Mouse (Mus musculus): ENCODE measurements around the gene Rnf220. TPM values are rescaled to one million over a fixed set of nuclear protein-coding genes. Genes with fewer than 3 reads are reported as not detected.

Gene Rnf220
- total and polyA plus RNA-seq, 3 experiments, result 64.4 to 117 (median 86.8) TPM

DNA sequence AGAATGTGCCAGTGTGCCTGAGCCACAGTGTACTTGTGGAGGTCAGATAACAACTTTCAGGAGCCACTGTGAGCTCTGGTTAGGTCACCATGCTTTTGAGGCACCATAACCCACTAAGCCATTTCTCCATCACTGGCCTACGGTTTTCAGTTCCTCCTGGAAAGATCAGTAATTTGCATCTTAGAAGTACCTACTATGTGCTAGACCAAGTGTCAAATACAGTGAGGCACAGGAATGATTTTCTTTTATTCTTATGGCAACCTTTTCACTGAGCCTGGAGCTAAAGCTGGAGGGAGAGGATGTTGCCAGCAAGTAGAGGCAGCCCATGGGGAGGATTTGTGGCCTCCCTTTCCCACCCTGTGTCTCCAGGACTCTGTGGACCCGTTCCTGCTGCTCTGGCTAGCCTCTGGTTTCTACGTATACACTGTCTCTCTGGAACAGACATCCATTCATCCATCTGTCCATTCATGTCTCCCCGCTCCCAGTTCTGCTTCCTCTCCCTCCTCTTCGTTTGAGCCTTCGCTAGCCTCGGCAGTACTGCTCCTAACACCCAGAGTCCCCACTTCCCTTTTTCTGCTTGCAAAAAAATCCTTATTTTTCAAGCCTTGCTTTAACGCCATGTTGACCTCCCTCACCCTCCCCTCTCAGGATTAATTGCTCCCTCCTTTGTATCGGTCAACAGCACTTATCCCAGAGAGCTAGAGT is 38.8 kb upstream of the Rnf220 start:
- Histone ChIP-seq H3K4me1 (ENCODE audit: control insufficient read depth in 1 of 2, insufficient read depth in 2 of 2) (peaks cover 5 to 31% of the 10 kb centered on the region in 2 experiments), H3K4me2 (ENCODE audit: insufficient read depth, low read depth, poor library complexity, severe bottlenecking) (no peak overlapping the region), H3K36me3 (replicated peaks in 1 of 2; ENCODE audit: control insufficient read depth in 1 of 2, insufficient read depth in 1 of 2, low read length in 1 of 2) (no peaks in the 10 kb centered on the region), H3K9ac (ENCODE audit: insufficient read depth, low read depth) (no peak overlapping the region), H3K27me3 (replicated peaks) (no peaks in the 10 kb centered on the region), H3K79me2 (replicated peaks; ENCODE audit: control insufficient read depth, extremely low read depth, insufficient read depth, poor library complexity, severe bottlenecking) (no peaks in the 10 kb centered on the region), H3K4me3 (replicated peaks in 1 of 3; ENCODE audit: low read depth in 2 of 3, low read length in 2 of 3, poor library complexity in 1 of 3) (no peak overlapping the region), H3K9me3 (replicated peaks; ENCODE audit: low read length) (no peaks in the 10 kb centered on the region), H3K27ac (ENCODE audit: insufficient read depth, low read depth) (no peak overlapping the region)
- no peak for TF ChIP-seq ZNF384 (IDR thresholded peaks at IDR 0.05; ENCODE audit: low read depth, low read length)
- peak; percentile 71 for TF ChIP-seq EP300 (IDR thresholded peaks at IDR 0.05; ENCODE audit: low read length)
- no peak for TF ChIP-seq ZMIZ1 (IDR thresholded peaks at IDR 0.05; ENCODE audit: low read depth, low read length)
- TF ChIP-seq E2F4 (IDR thresholded peaks at IDR 0.05; ENCODE audit: insufficient replicate concordance, low read depth, low read length), result no peak
- peak; percentile 96 for TF ChIP-seq ZKSCAN1 (IDR thresholded peaks at IDR 0.05; ENCODE audit: borderline replicate concordance, low read depth, low read length)
- no peak for TF ChIP-seq CHD2 (IDR thresholded peaks at IDR 0.05; ENCODE audit: low read length)
- TF ChIP-seq MAX (IDR thresholded peaks at IDR 0.05; ENCODE audit: low read length), result no peak
- TF ChIP-seq MEF2A (IDR thresholded peaks at IDR 0.05; ENCODE audit: borderline replicate concordance, low read depth, low read length), result no peak
- peak; percentile 44 for TF ChIP-seq IRF4 (IDR thresholded peaks at IDR 0.05; ENCODE audit: low read depth, low read length)
- TF ChIP-seq NELFE (IDR thresholded peaks at IDR 0.05; ENCODE audit: low read depth, low read length), result no peak
- peak; percentile 34 for DNase-seq (ENCODE audit: extremely low read depth)
- dilution Hi-C loops (cut with MboI; ENCODE audit: extremely low pct_ligation_motif_present, extremely low pct_unique_long_range_greater_than_20kb, low sequenced_read_pairs) (no loop called here), in situ Hi-C loops (cut with MboI; ENCODE audit: low pct_ligation_motif_present, low pct_unique_long_range_greater_than_20kb, low sequenced_read_pairs) (no loop called here)

DNA sequence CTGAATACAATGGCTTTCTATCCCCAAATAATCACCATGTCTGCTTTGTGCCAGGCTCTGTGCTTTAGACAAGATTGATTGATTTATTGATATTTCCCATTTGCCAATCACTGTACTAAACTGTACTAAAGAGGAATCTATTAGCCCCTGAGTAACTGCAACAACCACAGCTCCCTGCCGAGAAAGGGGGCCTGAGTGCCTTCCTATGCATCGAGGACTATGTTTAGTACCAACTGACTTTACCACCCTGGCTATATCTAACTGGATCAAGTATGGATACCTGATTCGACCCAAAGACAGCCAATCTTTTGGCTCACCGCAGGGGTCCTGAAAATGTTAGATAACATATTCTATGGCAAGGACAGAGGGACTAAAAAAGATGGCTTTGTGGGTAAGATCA is 33.0 kb upstream of the Rnf220 start:
- H3K79me2 ChIP-seq (replicated peaks; ENCODE audit: control insufficient read depth, extremely low read depth, insufficient read depth, poor library complexity, severe bottlenecking), result no peaks in the 10 kb centered on the region
- no peak overlapping the region for H3K27ac ChIP-seq (ENCODE audit: insufficient read depth, low read depth)
- in situ Hi-C loops (cut with MboI; ENCODE audit: low pct_ligation_motif_present, low pct_unique_long_range_greater_than_20kb, low sequenced_read_pairs), result loop anchor here (10.0 kb wide), 1 partner anchor 205 kb away; no protein-coding TSS in a partner anchor
- no peak overlapping the region for H3K4me3 ChIP-seq (replicated peaks in 1 of 3; ENCODE audit: low read depth in 2 of 3, low read length in 2 of 3, poor library complexity in 1 of 3)
- TF ChIP-seq MAZ (IDR thresholded peaks at IDR 0.05; ENCODE audit: low read depth, low read length) (no peak), MAFK (IDR thresholded peaks at IDR 0.05; ENCODE audit: insufficient replicate concordance, low read length) (no peak), MEF2A (IDR thresholded peaks at IDR 0.05; ENCODE audit: borderline replicate concordance, low read depth, low read length) (no peak), POLR2A (IDR thresholded peaks at IDR 0.05; ENCODE audit: low read depth, low read length) (no peak), SMC3 (IDR thresholded peaks at IDR 0.05; ENCODE audit: low read depth, low read length) (no peak), MXI1 (IDR thresholded peaks at IDR 0.05; ENCODE audit: low read depth, low read length) (no peak), PAX5 (IDR thresholded peaks at IDR 0.05; ENCODE audit: low read length) (no peak), TCF12 (IDR thresholded peaks at IDR 0.05; ENCODE audit: low read depth, low read length) (no peak), UBTF (IDR thresholded peaks at IDR 0.05; ENCODE audit: low read depth, low read length) (no peak), POLR2AphosphoS2 (IDR thresholded peaks at IDR 0.05; ENCODE audit: low read depth, low read length) (no peak), CTCF (conservative IDR thresholded peaks at IDR 0.05 in 1 of 2, IDR thresholded peaks at IDR 0.05 in 1 of 2; ENCODE audit: low read depth in 2 of 2, low read length in 2 of 2) (no peak), BHLHE40 (IDR thresholded peaks at IDR 0.05; ENCODE audit: low read depth, low read length) (no peak), USF1 (IDR thresholded peaks at IDR 0.05; ENCODE audit: low read depth, low read length) (no peak), ELF1 (IDR thresholded peaks at IDR 0.05; ENCODE audit: low read depth, low read length) (no peak), ZC3H11A (IDR thresholded peaks at IDR 0.05; ENCODE audit: low read depth, low read length) (no peak), SIN3A (IDR thresholded peaks at IDR 0.05; ENCODE audit: low read length) (no peak), JUND (conservative IDR thresholded peaks at IDR 0.05; ENCODE audit: low read depth, low read length) (no peak), MAX (IDR thresholded peaks at IDR 0.05; ENCODE audit: low read length) (no peak), TBP (conservative IDR thresholded peaks at IDR 0.05; ENCODE audit: low read depth, low read length) (no peak), CHD2 (IDR thresholded peaks at IDR 0.05; ENCODE audit: low read length) (no peak)
- no peak overlapping the region for H3K4me2 ChIP-seq (ENCODE audit: insufficient read depth, low read depth, poor library complexity, severe bottlenecking)
- dilution Hi-C loops (cut with MboI; ENCODE audit: extremely low pct_ligation_motif_present, extremely low pct_unique_long_range_greater_than_20kb, low sequenced_read_pairs), result no loop called here
- no peaks in the 10 kb centered on the region for H3K9me3 ChIP-seq (replicated peaks; ENCODE audit: low read length)
- no peak overlapping the region for H3K9ac ChIP-seq (ENCODE audit: insufficient read depth, low read depth)
- H3K36me3 ChIP-seq (replicated peaks in 1 of 2; ENCODE audit: control insufficient read depth in 1 of 2, insufficient read depth in 1 of 2, low read length in 1 of 2), result no peaks in the 10 kb centered on the region
- H3K27me3 ChIP-seq (replicated peaks), result peaks cover 3% of the 10 kb centered on the region
- DNase-seq (ENCODE audit: extremely low read depth), result no peak
- H3K4me1 ChIP-seq (ENCODE audit: control insufficient read depth in 1 of 2, insufficient read depth in 2 of 2), result peaks cover 4 to 46% of the 10 kb centered on the region in 2 experiments

Data from CH12.LX (cell line).